Comparison of ENCODE assay signal across 10 mouse cellular contexts in the genomic region with DNA sequence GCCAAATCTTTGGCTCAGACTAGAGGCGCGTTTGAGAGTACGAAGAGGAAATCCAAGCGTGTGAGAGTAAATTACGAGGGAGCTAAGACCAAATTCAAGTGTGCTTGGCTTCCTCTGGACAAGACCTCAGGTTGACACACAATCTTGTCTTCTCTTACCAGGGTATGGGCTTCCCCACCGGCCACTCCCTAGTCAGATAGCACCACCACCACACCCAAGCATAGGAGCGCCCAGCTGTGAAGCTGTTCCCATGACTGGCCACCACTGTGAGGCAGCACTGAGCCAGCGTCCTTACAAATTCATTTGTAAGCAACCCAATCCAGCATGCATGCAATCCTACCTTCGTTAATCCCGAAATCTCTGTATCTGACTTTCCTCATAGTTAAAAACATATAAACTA. TPM values are rescaled to one million over a fixed set of nuclear protein-coding genes. Genes with fewer than 3 reads are reported as not detected.
A peak's percentile ranks its signal among the peaks of the same experiment; 100 is the strongest.
DNase-seq lines count a peak whose midpoint lies in the region; ATAC-seq and TF ChIP-seq lines count a peak whose summit lies in the region.
"Had no signal": no experiment of that assay in that cellular context is flagged by ENCODE, and none has a peak within 500 bp of the region (broad histone marks: within the 10 kb centered on the region; RNA-seq: fewer than 3 reads in every experiment).

No protein-coding gene starts in this region.

- DNase-seq in kidney, adult 2 months: peak; percentile 32
- peak; percentile 52 for DNase-seq in brain, adult 2 months (ENCODE audit: low read depth, low spot score)
- peak; percentile 18 for DNase-seq in liver, adult 2 months (ENCODE audit: extremely low read depth, low read depth, low spot score)
- peak; percentile 21 to 63 for DNase-seq in spleen, adult 18-20 months
- no peak for DNase-seq in gastrocnemius, postnatal 14 days
- DNase-seq in urinary bladder, postnatal 10 days (ENCODE audit: low spot score): no peak

- no peak overlapping the region for H3K9ac ChIP-seq in kidney, embryonic 14.5 days (ENCODE audit: low read depth, low read length)
- H3K9ac ChIP-seq in ES-Bruce4 (ENCODE audit: low read depth, poor library complexity, severe bottlenecking): no peak overlapping the region
- H3K9ac ChIP-seq in liver, adult 2 months (ENCODE audit: low read depth, low read length): no peak overlapping the region
- H3K9ac ChIP-seq: embryonic facial prominence, embryonic 13.5 days; limb, embryonic 12.5 days had no signal

- H3K4me1 ChIP-seq in kidney, adult 2 months (ENCODE audit: control insufficient read depth, insufficient read depth, low read length): no peaks in the 10 kb centered on the region
- H3K4me1 ChIP-seq in kidney, embryonic 14.5 days (ENCODE audit: control insufficient read depth, insufficient read depth, low read length): peaks cover 9% of the 10 kb centered on the region; the same call in 1 of the 2 replicates
- no peaks in the 10 kb centered on the region for H3K4me1 ChIP-seq in ES-Bruce4 (ENCODE audit: control insufficient read depth, insufficient read depth, low read length)
- no peaks in the 10 kb centered on the region for H3K4me1 ChIP-seq in liver, adult 2 months (ENCODE audit: control insufficient read depth, insufficient read depth, low read length)

- no peaks in the 10 kb centered on the region for H3K27me3 ChIP-seq in kidney, adult 2 months (replicated peaks; ENCODE audit: control insufficient read depth, insufficient read depth, low read length)
- H3K27me3 ChIP-seq in kidney, embryonic 14.5 days (ENCODE audit: control insufficient read depth, insufficient read depth, low read length): no peaks in the 10 kb centered on the region; the same call in 1 of the 2 replicates
- no peaks in the 10 kb centered on the region for H3K27me3 ChIP-seq in ES-Bruce4 (ENCODE audit: control insufficient read depth, insufficient read depth, low read length, poor library complexity, severe bottlenecking)
- no peaks in the 10 kb centered on the region; the same call in 1 of the 2 replicates for H3K27me3 ChIP-seq in liver, adult 2 months (ENCODE audit: control insufficient read depth, insufficient read depth, low read length)
- H3K27me3 ChIP-seq: limb, embryonic 12.5 days had no signal

- 56% methylated on average over 10 of the region's 10 CpGs for WGBS in kidney, adult 2 months
- 67% methylated on average over 10 of the region's 10 CpGs for WGBS in kidney, embryonic 14.5 days
- 62% methylated on average over 10 of the region's 10 CpGs for whole genome bisulfite sequencing in liver, adult 2 months

- no peak overlapping the region for H3K4me3 ChIP-seq in kidney, adult 2 months (ENCODE audit: insufficient read depth, low read depth, low read length)
- no peak overlapping the region for H3K4me3 ChIP-seq in kidney, embryonic 14.5 days (ENCODE audit: low read length)
- H3K4me3 ChIP-seq in ES-Bruce4 (ENCODE audit: low read depth, low read length): no peak overlapping the region
- H3K4me3 ChIP-seq in liver, adult 2 months (ENCODE audit: insufficient read depth, low read depth, low read length): no peak overlapping the region
- H3K4me3 ChIP-seq: embryonic facial prominence, embryonic 13.5 days; limb, embryonic 12.5 days had no signal

- no peak overlapping the region for H3K27ac ChIP-seq in kidney, adult 2 months (ENCODE audit: insufficient read depth, low read depth, low read length)
- no peak overlapping the region for H3K27ac ChIP-seq in kidney, embryonic 14.5 days (ENCODE audit: low read depth, low read length)
- no peak overlapping the region for H3K27ac ChIP-seq in ES-Bruce4 (ENCODE audit: insufficient read depth, low read length)
- H3K27ac ChIP-seq in liver, adult 2 months (replicated peaks; ENCODE audit: insufficient read depth, low read depth, low read length): no peak overlapping the region
- H3K27ac ChIP-seq: embryonic facial prominence, embryonic 13.5 days; limb, embryonic 12.5 days had no signal

- H3K4me2 ChIP-seq in kidney, embryonic 14.5 days (replicated peaks; ENCODE audit: low read depth, low read length): no peak overlapping the region
- H3K4me2 ChIP-seq: embryonic facial prominence, embryonic 13.5 days; limb, embryonic 12.5 days had no signal

- ATAC-seq in kidney, embryonic 14.5 days (ENCODE audit: low FRiP score, low TSS enrichment): no peak

- TF ChIP-seq CTCF in kidney, adult 2 months (conservative IDR thresholded peaks at IDR 0.05; ENCODE audit: insufficient read depth, insufficient read length, low read depth, low read length): peak; percentile 73
- peak; percentile 88 for TF ChIP-seq CTCF in ES-Bruce4 (IDR thresholded peaks at IDR 0.05; ENCODE audit: low read depth, low read length)
- TF ChIP-seq CTCF in liver, adult 2 months (IDR thresholded peaks at IDR 0.05; ENCODE audit: low read depth, low read length): peak; percentile 82

- no peaks in the 10 kb centered on the region for H3K9me3 ChIP-seq in kidney, embryonic 14.5 days (ENCODE audit: control insufficient read depth, low read length)
- H3K9me3 ChIP-seq in ES-Bruce4 (replicated peaks; ENCODE audit: control insufficient read depth, insufficient read depth, low read length, poor library complexity, severe bottlenecking): no peaks in the 10 kb centered on the region
- H3K9me3 ChIP-seq: embryonic facial prominence, embryonic 13.5 days; limb, embryonic 12.5 days had no signal

- peak; percentile 29; the same call in 1 of the 2 replicates for TF ChIP-seq EP300 in ES-Bruce4 (IDR thresholded peaks at IDR 0.05; ENCODE audit: insufficient read depth, low read depth, low read length)

- H3K36me3 ChIP-seq in kidney, adult 2 months (ENCODE audit: control insufficient read depth, insufficient read depth, low read length): no peaks in the 10 kb centered on the region; the same call in 1 of the 2 replicates
- peaks cover 9% of the 10 kb centered on the region for H3K36me3 ChIP-seq in kidney, embryonic 14.5 days (ENCODE audit: control insufficient read depth, insufficient read depth, low read length)
- peaks cover 3% of the 10 kb centered on the region for H3K36me3 ChIP-seq in ES-Bruce4 (ENCODE audit: control insufficient read depth, insufficient read depth, low read length, poor library complexity, severe bottlenecking)
- H3K36me3 ChIP-seq in liver, adult 2 months (ENCODE audit: control insufficient read depth, insufficient read depth, low read length): peaks cover under 1% of the 10 kb centered on the region; the same call in 1 of the 2 replicates

- H3K79me2 ChIP-seq in liver, adult 2 months (ENCODE audit: control insufficient read depth, insufficient read depth, low read length): no peaks in the 10 kb centered on the region

- intact Hi-C loops in gastrocnemius, postnatal 14 days (cut with DNase I; ENCODE audit: low total_unique reads): no loop called here

- no peak for TF ChIP-seq POLR2A in kidney, adult 2 months (IDR thresholded peaks at IDR 0.05; ENCODE audit: low read depth, low read length)
- no peak for TF ChIP-seq POLR2A in ES-Bruce4 (IDR thresholded peaks at IDR 0.05; ENCODE audit: insufficient read depth, low read length)
- TF ChIP-seq POLR2A in liver, adult 2 months (IDR thresholded peaks at IDR 0.05; ENCODE audit: extremely low read depth, insufficient read depth, low read length): no peak

RNA-seq across cellular contexts. Expression of gene Rplp1, which starts 7.4 kb away (rescaled TPM):
- polyA plus RNA-seq in kidney, adult 2 months (2012; rRNA removed): 6,294 and 8,063 TPM in 2 replicates
- polyA plus RNA-seq in kidney, embryonic 14.5 days (2014; fragmentation: Nextera tagmentation; extraction: Ambion mirVana): 1,603 and 2,211 TPM in 2 replicates
- polyA plus RNA-seq in ES-Bruce4 (2011; ENCODE audit: insufficient read depth, insufficient read length, low read depth, missing spikeins): 6,021 and 6,375 TPM in 2 replicates
- total RNA-seq in liver, adult 2 months (2014; rRNA removed): 1,606 and 2,153 TPM in 2 replicates
- 5,211 and 6,066 TPM in 2 replicates for polyA plus RNA-seq in liver, adult 2 months (2012; rRNA removed)
- 1,000 to 10,000 TPM; 1,466 to 1,621 TPM for total RNA-seq in gastrocnemius, postnatal 14 days (2021)

RNA-seq across cellular contexts. Expression of gene Kif23, which starts 39.7 kb away (rescaled TPM):
- polyA plus RNA-seq in kidney, adult 2 months (2012; rRNA removed): 1.1 and 1.4 TPM in 2 replicates
- polyA plus RNA-seq in kidney, embryonic 14.5 days (2014; fragmentation: Nextera tagmentation; extraction: Ambion mirVana): 94.6 and 128 TPM in 2 replicates
- polyA plus RNA-seq in ES-Bruce4 (2011; ENCODE audit: insufficient read depth, insufficient read length, low read depth, missing spikeins): 165 and 182 TPM in 2 replicates
- 0.83 and 1.1 TPM in 2 replicates for total RNA-seq in liver, adult 2 months (2014; rRNA removed)
- 0.05 and 0.43 TPM in 2 replicates for polyA plus RNA-seq in liver, adult 2 months (2012; rRNA removed)
- 1 to 10 TPM; 7.4 to 8.7 TPM for total RNA-seq in gastrocnemius, postnatal 14 days (2021)

Comparison
In these comparisons a context has a peak if more than half of its experiments do, and no peak if none do; other contexts are left out.
1. RNA of gene Kif23, which starts 39.7 kb away (polyA plus RNA-seq): 165 to 182 TPM in ES-Bruce4 and 94.6 to 128 TPM in kidney, embryonic 14.5 days; 1.1 to 1.4 TPM in kidney, adult 2 months and 0.05 to 0.43 TPM in liver, adult 2 months; every median in the first group is over 10 times any median in the second.
2. DNase-seq: peak in kidney, adult 2 months (single experiment), brain, adult 2 months (single experiment), liver, adult 2 months (single experiment) and spleen, adult 18-20 months (2 of 2); none in gastrocnemius, postnatal 14 days (single experiment) and urinary bladder, postnatal 10 days (single experiment).
3. Peak in every context shown above with its lines, with median percentiles within 50 percentile points of each other: CTCF ChIP-seq.